Mouse (Mus musculus) mesoderm, embryonic 11.5 days (tissue): ENCODE measurements around the gene Lrfn2.
A peak's percentile ranks its signal among the peaks of the same experiment; 100 is the strongest.

Source experiments
- DNase-seq: peaks from one replicate; pipeline ENCODE4 v3.0.0-alpha.2; 2012; ENCODE audit warnings: low read depth, low spot score

Lrfn2 gene

DNA sequence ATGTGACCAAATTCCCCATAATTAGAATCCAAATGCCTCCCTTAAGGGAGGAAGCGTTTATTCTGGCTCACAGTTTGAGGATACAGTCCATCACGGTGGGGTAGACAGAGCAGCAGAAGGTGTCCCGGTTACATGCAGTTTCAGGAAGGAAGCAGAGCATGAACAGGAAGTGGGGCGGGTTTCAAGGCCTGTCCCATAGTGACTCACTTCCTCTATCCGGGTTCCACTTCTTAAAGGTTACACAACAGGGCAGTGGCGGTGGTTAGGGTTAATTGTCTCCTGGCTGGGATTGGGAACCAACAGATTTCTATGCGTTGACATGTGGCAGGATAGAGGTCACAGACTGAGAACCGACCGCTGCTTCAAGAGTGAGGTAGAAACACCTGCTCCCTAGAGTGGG, 31.6 kb downstream of the Lrfn2 start:
- DNase-seq: no peak

DNA sequence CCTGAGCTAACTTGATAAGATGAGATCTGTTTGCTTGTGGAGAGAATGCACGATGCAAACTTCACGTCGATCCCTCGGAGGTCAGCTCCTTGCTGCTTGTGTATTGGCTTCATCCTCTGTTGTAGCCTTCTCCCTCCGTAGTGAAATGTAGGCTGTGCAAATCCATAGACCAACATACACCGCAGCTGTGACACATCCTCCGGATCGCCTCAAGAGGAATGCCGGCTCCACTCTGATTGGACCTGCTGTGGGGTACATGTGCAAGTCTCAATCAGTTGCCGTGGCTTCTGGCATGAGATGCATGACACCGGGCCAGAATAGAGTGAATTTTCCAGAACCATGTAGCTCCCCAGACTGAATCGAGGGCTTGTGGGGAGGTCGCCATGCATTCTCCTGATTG, 36.1 kb downstream of the Lrfn2 start:
- DNase-seq: no peak

DNA sequence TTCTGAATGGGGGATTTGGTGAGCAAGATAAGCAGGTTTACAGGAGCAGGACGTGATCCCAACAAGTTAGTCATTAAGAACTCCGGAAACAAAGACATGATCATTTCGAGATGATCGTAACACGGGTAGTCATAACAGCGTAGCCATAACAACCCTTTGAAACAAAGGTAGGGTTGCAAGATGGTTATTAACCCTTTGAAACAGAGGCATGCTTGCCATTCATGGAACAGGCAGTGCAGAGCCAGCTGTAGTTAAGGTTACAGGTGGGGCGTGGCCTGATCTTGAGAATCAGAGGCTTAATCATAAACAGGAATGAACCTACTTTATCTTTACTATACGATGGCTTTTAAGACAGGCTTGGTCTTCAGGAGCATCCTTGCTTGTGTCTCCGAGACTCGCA, 39.1 kb downstream of the Lrfn2 start:
- DNase-seq: no peak

DNA sequence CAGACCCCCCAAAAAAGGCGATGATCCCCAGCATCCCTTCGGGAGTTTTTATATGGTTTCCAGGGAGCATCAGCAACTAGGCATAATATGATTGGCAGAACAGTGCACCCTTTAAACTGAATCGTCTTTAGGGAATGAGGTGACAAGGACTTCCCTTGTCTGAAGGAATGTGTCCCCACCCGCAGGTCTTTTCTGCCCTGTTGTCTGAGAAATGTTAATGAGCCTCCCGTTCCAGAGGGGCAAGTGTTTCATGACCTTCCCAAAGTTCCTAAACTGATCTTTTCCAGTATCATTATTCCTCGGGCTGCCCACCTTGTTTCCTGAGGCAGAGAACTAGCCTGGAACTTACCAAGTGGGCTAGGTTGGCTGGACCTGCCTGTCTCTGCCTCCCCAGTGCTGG, 40.7 kb downstream of the Lrfn2 start:
- DNase-seq: no peak

DNA sequence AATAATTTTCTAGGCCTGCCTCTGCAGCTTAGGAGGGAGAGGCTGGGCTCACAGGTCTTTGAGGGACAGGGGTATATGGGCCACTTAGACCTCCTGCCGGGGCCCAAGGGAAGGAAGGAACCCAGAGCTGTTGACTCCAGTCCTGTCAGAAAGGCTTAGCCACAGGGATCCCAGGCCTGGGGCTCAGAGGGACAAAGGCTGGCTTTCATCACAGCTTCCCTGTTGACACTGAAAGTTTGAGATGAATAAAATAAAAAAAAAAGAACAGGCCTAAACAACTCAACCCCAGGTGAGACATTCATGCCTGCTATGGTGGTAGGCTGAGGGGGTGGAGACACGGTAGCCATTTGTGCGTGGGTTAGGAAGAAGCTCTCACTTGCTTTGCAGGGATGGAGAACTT, 41.2 kb downstream of the Lrfn2 start:
- no peak for DNase-seq

DNA sequence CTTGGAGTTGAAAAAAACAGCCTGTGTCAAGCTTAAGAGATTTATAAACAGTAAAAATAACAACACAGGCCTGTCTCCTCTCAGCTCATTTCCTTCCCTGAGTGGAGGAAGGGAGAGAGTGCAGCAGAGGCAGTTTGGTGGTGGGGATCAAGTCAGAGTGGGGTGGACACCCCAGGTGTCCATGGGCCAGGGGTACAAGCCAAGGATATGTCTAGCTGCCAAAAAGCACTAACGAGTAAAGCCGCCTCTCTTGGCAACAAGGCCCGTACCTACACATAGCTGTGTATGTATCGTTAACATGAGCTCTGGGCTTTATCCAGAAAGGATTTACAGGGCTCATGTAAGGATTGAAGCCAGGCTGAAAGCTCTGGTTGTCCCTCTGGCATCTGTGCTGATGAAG, 42.9 kb downstream of the Lrfn2 start:
- DNase-seq: no peak

DNA sequence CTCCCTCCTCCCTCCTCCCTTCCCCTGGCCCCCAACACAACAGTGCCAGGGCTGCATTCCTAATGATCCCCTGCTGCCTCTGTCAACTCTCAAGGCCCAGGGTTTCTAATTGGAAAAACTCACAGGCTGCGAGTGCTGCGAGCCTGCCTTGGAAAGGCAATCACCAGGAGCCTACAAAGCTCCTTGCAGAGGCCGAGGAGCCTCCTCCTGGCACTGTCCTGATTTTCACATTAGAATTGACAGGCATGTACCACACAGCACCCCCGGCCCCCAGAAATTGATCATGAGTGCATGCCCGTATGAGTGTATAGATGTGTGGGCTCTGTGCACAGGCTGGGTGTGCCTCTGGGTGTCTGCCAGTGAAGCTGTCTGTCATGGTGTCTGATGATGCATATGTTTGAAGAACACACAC, 44.4 kb downstream of the Lrfn2 start:
- DNase-seq: no peak

DNA sequence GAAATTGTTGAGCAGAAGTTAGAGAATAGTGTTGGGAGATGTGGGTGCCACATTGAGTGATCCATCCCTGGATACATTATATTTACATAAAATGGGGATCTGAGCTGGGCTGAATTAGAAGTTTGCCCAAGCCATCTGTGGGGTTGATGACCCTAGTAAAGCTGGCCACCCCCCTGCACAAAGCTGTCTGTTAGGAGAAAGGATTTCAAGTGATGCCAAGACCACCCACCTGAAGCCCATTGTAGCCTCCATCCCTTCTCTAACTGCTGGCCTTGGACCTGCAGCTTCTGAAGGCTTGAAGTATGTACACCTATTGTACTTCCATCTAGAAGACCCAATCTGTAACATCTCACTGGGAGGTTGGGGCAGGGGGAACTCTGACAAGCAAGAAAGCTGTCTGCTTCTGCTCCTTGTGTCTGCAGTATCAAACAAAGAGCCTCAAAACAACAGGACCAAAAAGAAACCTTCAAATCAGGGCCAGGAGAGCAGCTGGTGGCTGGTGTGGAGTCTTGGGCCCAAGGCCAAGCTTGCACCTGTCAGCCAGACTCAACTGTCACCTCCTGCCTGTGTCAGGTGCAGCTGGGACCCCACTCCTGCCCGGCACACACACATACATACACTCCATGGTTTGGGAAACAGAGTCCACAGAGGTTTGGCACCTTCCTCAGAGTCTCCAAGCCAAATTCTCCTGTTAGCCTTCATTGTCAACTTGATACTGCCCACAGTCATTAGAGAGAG, 63.2 kb downstream of the Lrfn2 start:
- no peak for DNase-seq

DNA sequence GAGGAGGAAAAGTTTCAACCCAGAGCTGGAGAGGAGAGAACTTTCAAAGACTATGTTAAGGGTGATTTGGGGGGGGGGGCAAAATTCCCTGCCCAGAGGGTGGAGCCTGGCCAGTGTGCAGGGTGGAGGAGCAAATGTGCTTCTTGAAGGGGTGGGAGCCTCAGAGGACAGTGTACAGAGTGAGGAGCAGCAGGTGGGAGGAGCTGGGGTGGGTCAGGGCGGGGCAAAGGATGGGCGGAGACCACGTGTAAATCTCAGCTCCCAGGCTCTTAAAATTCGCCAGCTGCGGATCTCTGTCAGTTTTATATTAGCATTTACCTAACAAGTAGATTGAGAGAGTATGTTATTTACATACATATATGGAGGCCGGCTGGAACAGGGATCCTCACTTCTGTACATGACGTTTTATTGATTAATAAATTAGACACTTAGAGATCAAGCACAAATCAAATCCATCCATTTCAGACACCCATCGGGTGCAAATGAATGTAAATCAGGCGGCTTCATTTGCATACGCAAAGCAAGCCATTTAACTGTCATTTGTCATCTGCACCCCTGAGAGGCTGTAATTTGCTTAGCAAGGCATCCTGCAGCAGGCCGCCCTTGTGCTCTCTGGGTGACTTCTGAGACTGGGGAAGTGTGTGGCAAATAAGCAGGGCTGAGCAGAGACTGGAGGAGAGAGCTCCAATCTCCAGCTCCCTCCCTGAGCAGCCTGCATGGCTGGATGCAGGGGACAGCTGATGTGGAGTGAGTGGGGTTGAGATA, 67.5 kb downstream of the Lrfn2 start:
- peak; percentile 33 for DNase-seq

DNA sequence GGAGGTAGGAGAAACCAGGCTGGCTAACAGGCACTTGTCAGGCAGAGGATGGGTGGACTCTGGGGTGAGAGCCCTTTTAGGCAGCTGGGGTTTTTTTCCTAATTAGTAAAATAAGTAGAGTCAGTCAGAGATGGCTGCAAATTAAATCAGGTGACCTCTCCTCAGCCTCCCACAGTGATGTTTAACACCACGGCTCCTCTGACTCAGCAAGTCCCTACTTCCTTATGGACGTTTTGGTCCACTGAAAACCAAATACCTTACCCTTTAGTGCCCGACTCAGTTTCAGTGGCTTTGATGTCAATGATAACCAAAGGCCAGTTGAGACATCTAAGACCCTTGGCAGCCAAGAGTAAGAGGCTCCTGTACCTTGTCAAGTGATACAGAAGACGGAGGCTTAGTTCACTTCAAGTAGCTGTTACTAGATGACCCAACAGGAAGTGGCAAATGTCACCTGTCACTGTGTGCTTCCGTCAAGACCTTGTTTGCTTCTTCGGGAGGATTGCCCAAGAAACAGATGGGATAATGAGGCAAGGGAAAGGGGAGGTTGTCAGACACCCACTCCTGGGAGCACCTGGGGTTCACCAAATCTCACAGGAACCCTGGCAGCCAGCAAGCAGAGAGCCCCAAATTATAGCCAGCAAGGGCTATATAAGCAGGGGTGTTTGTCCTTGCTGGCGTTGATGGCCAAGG, 77.3 kb downstream of the Lrfn2 start:
- no peak for DNase-seq

DNA sequence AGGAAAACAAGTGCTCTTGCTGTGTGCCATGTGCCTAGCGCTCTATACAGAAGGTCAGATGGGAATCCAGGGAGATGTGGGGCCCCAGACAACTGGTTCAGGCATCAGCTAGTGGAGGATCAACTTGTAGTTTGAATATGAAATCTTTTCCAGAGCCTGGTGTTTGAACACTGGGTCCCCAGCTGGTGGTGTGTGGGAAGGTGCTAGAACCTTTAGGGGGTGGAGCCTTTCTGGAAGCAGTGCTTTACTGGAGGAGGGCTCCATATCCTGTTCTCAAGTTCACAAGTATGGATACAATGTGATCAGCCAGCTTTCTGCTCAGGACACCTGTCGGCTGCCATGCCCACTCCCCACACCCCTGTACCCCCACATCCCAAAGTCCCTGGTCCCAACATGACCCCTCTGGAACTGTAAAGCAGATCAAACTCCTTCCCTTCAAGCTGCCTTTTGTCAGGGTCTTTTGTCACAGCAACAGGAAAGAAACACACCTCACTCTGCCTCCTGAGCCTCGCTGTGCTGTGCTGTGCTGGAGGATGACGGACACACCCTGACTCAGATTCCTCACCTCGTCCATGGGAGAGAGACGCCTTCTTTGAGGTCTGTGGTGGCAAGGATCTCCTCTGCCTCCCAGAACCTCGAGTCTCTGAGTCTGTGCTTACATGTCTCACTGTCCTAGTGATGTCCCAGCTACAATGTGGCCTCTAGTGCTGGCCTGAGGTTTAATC, 81.9 kb downstream of the Lrfn2 start:
- no peak for DNase-seq

DNA sequence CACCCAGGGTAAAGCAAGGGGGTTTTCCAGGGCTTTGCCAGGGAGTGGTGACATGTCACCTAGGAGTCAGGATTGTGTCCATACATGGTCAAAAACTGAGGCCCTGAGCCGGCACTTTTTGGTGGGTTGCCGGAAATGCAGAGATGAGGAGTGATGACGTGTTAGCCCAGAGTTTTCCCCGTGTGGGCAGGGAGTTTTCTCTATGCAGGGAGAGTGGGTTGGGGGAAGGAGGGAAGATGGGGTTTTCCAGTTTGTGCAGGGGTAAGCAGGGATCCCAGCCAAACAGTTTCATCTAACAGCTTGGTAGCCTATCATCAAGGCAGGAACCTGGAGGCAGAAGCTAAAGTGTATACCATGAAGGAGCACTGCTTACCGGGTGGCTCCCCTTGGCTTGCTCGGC, 83.2 kb downstream of the Lrfn2 start:
- no peak for DNase-seq

DNA sequence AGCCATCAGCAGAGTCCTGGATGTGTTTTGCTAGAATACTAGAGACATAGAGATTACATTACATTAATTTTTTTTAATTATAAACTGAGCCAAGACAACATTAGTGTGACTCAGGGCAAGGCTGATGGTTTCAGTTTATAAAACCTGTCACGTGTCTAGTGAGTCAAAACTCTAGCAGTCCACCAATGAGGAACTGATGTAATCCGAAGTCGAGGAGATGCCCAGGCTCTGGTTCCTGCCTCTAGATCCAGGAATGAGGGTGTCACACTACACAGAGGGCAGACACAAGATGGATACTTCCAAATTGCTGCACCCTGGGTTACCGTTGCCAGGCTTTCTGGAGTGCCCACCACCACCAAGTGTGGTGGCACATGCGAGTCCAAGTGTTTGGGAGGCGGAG, 84.0 kb downstream of the Lrfn2 start:
- no peak for DNase-seq

DNA sequence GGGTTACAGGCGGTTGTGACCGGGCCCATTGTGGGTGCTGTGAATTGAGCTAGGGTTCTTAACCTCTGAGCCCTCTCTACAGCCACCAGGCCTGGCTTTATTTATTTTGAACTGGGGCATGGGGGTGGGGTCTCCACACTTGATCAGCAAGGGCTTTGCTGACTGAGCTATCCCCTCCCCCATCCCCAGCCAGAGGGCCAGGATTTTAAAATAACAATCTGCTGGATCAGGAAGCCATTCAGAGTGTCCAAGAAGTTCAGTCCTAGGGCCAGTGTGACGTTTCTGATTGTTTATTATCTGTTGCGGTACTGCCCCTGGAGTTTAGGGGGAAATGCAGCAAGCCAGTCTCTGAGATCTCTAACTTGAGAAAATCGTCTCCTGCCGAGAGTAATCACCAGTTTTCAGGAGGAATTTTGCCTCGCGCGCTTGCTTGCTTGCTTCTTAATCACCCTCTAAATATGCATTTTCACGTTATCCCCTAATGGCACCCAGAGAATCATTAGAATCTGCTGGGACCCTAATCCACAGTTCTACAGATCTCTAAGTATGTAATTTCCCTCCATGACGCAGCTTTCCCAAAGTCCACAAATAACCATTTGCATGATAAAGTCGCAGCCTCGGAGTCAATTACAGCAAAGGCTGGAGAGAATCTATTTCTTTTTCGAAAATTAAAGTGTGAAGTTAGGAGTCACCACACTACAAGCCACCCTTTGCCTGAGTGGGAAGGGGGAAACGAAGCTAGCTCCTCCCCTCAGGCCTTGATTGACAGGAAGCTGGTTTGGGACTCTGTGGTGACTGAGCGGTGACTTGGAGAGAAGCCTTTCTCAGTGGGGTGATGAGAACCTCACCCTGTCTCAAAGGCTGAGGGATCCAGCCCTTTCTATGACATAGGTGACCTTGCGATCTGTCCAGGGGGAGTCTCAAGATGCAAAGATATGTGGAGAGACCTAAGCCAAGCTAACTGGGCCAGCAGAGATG, 85.5 kb downstream of the Lrfn2 start:
- DNase-seq: no peak

DNA sequence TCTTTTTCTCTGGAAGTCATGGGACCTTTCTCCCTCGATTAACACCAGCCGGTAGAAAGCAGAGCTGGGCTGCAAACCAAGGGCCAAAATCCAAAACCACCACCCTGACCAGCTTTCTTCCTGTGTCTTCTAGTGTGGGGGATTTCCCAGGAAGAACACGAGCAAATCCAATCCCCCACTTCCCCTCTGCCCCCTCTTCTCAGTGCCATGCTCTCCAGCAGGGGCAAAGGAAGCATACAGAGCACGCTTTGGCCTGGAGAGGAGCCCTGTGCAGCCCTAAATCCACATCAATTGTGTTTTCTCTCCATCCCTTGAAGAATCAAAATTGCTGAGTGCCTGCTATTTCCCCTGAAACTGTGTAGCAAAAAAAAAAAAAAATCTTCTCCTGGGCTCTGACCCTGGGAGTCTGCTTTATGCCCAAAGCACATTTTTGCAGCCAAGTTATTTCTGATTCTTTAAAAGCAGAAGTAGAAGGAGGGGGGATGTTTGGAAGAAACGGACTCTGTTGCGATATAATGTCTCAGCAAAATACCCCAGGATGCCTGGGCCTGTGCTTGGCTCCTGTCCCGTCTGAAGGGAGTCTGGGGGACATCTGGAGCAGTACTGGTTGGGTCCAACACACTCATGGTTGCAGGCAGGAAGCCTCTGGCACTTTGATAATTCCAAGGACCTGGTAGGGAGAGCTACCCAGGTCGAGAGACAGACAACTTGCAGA, 86.8 kb downstream of the Lrfn2 start:
- no peak for DNase-seq

DNA sequence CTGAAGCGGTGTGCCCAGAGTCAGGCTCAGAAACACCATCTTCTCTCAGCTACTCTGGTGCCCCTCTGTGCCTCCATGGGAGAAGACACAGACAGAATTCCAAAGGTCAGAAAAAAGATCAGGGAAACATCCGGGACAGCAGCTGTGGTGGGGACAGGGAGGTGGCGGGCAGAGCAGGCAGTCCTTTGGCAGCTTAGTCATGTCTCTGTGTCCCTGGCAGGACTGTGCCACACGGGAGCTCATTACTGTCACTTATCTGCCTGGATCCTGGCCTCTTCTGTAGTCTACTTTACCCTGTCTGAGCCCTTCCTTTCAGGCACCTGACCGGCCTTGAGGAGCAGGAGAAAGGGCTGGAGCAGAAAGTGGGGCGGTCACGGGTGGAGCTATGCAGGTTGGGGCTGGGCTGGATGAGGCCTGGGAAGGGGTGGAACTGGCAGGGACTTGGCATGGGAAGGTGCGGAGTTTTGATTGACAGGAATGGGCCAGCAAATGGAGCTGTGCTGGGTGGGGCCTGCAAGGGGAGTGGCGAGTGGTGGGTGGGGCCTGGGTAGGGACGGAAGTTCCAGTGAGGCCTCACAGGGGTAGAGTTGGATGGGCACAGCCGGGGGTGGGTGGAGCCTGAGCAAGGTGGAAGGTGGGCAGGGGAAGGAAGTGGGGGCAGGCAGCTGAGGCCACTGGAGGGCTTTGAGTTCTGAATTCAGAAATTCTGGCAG, 97.5 kb downstream of the Lrfn2 start:
- peak; percentile 18 for DNase-seq

DNA sequence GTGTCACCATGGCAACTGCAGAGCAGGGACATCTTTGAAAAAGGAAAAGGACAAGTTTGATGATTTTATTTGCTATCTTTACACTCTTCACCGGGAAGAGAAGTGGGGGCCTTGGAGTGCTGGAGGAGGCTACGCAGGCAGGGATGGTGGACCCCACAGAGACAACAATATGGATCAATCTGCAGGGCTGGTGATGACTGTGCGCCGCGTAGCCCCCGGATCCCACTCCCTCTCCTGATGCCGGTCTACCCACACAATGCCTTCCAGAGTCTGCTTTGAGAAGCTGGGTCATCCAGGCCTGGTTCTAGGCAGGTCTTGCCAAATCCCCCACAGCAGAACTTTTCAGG, 98.1 kb downstream of the Lrfn2 start:
- no peak for DNase-seq

DNA sequence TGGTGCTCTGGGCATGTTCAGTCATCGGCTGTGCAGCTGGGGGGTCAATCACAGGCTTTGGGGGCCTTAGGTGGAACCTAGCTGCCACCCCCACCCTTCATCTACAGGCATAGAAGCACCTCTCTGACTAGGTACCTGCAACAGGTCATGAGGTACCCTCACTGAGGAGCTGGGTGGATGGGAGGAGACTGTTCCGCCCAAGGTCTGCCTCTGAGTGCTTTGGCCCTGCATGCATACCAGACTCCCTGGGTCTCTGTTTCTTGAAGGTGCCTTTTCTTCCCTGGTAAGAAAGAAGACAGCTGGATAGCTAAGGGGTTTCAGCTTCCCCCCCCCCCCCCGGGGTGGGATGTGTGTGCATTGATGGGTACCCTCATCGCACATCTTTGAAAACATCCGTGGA, 98.7 kb downstream of the Lrfn2 start:
- no peak for DNase-seq

DNA sequence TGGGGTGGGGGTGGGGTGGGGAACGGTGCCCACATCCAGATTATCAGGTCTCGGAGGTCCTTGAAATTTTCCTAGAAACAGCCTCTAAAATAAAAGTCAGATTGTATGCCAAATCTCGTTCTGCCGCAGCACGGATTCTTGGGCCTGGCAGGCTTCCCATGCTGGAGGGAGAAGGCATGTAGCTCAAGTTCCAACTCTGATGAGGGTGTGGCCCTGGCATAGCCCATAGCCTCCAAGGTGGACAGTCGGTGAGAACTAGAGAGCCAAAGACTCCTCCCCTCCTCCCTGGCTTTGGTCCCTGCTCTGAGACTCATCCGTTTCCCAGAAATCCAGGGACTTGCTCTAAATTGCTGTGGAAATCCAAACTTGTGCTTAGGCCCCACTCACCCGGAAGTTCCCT, 99.6 kb downstream of the Lrfn2 start:
- DNase-seq: no peak

DNA sequence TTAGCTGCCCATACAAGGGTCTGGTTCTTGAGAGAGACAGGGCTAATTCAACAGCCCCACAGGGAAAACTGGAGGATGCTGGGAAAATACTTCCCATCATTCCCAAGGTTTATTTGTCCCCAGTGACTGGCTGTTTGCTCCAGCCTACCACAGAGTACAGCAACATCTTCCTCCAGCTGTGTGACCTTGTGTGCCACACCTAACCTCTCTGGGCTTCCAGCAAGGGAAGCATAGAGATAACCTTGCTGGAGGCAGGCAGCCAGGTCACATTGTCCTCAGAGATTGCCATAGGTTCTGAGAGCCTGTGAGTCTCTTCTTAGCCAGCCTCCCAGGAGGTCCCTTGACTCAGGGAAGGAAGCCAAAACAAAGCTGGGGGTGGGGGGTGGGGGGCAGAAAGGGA, 101.1 kb downstream of the Lrfn2 start:
- DNase-seq: no peak
